Mouse (Mus musculus): ENCODE measurements around the gene Mier2.
A peak's percentile ranks its signal among the peaks of the same experiment; 100 is the strongest.

Mier2 gene

DNA sequence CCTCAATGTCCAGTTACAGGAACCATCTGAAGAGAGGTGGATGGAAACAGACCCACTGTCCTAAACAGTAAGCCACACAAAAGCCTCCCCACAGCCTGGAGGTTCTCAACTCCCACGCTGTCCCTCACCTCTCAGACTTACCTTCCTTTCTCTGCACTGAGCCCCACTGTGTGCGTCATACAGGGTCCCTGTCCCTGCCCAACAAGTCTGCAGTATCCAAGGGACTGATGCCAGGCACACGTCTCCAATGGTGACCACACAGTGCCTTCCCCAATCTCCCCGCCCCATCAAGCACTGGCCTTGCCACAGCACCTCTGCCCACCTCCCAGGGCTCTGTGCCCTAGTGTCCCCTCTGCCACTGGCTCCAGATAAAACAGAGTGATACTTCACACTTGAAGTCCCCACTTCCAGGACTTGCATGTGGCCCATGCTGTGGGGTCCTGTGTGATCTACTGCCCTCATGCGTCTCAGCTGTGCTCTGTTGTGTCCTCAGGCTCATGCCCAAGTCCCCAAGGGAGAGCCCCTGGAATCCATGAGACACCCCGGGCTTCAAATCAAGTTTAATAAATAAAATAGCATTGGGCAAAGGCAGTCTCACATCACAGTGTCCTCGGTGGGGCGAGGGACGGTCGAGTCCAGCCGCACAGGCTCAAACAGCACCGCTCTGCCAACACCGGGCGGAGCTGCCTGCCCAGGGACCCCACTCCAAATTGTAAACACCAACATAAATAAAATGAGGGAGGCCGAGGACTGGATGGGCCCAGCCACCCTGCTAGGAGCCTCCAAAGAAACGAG, 15.1 kb downstream of the Mier2 start:
- no peak for DNase-seq (ENCODE audit: low read depth)

GRCm38 (mm10) chr10:79538873-79539272, 16.1 kb downstream of the Mier2 start:
- DNase-seq (ENCODE audit: low read depth): peak; percentile 48

DNA sequence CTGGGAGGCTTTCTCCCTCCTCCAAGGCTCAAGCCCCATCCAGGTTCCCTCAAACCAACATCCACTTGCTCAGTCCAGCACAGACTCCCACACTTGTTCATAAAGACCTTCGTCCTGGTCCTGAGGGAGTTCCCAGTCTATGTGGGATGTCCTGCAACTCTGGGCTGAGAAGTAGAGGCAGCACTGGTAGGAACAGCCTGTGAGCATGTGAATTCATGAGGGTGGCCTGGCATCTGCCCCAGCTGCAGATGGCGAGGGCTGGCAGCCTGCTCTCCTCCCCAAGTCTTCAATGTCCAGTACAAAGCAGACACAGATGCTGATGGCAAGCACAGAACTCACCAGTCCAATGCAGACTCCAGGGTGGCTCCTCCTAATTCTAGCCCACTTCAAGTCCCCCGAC, 16.7 kb downstream of the Mier2 start:
- no peak for DNase-seq (ENCODE audit: low read depth)

DNA sequence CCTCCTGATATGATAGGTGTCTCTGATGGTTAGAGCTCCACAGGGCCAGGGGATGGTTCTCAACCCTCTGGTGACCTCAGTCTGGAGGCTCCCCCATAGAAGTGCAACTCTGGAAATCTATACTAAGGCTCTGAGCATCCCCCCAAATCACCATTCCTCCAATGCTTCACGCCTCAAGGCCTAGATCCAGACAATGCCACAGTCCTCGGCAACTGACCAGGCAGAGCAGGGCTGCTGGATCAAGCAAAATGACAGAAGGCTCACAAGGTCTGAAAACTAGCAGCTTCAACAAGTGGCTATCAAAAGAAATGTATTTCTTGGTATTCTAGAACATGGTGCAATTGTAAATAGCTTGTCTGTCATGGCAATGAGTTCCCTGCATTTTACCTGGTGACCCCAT, 17.2 kb downstream of the Mier2 start:
- no peak for DNase-seq (ENCODE audit: low read depth)

GRCm38 (mm10) chr10:79537271-79537670, 17.7 kb downstream of the Mier2 start:
- no peak for DNase-seq (ENCODE audit: low read depth)

- no peak for DNase-seq (ENCODE audit: low read depth)
These were observed 18.4 kb downstream of the Mier2 start for GRCm38 (mm10) chr10:79536461-79537080.

- DNase-seq (ENCODE audit: low read depth): no peak
These were observed 19.6 kb downstream of the Mier2 start for GRCm38 (mm10) chr10:79535431-79535830.

GRCm38 (mm10) chr10:79534426-79534825, 20.6 kb downstream of the Mier2 start:
- DNase-seq (ENCODE audit: low read depth): no peak

GRCm38 (mm10) chr10:79533126-79533911, 21.7 kb downstream of the Mier2 start, which contains the start of gene Plpp2:
Plpp2 (minus strand) TSS chr10:79533796.
- no peak for DNase-seq (ENCODE audit: low read depth)

DNA sequence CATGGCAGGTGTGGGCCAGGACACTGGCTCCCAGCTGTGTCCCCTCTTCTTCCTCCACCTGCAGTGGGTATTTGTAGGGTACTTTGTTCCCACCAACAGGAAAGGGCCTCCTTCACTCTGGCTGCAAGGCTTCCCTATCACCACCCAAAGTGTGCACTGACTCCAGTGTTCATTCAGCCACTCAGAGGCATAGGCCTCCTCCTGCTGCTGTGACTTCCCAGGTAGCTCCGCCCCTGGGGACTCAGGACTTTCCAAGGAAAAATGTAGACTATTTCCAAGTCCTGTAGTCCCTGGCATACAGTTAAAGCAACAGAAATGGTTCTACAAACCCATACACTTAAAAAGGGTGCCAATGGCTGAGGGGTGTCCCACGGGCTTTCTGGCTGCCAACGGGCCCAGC, 22.3 kb downstream of the Mier2 start:
- no peak for DNase-seq (ENCODE audit: low read depth)

DNA sequence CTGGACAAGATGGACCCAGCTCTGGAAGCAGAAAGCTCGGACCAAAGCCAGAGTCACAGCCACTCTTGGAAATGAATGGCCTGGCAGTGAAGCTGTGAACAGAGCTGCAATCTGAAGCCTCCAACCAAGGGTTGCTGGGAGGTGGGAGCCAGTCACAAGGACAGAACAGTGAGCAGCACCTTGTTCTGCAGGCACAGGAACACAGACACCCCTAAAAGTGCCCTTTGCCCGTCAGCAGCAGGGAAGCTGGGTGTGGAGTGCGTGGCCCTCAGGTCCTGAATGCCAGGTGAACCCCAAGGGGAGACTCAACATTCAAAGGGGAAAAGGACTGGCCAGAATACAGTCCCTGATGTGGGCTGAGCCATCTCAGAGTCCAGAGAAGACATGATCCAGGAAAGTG, 23.4 kb downstream of the Mier2 start:
- no peak for DNase-seq (ENCODE audit: low read depth)

DNA sequence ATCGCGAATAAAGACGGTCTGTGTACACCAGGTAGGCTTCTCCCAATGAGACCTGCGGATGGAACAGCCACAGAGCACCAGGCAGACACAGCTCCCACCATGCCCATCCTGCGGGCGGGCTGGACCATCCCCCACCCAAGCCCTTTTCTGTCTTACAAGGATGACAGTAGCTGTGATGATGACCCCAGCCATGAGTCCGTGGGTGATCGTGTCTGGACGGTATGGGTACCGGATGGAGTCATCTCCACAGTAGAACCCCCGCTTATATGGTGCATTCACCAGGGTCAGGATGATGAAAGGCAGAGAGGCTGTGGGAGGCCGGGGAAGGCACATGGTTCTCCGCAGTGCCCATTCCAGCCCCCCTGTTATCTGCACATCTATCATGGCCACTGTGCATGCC, 24.3 kb downstream of the Mier2 start:
- DNase-seq (ENCODE audit: low read depth): no peak

DNA sequence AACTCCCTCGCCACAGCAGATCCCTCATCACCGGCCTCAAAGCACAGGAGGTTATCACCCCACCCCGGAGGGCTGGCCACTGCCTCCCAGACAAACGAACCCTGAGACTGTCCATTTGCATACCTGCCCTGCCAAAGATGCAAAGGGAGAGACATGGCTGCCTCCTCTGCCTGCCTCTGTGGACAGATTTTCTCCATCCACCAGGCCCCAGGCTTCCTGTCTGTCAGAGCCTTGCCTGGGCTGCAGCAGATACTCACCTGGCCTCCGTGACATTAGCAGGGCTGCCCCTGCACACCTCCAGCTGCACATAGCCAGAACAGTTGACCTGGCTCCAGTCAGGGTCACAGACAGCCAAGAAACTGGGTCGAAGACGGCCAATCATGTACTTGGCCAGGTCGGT, 24.8 kb downstream of the Mier2 start:
- DNase-seq (ENCODE audit: low read depth): no peak

- no peak for DNase-seq (ENCODE audit: low read depth)
These were observed 26.9 kb downstream of the Mier2 start for GRCm38 (mm10) chr10:79528081-79528480.

DNA sequence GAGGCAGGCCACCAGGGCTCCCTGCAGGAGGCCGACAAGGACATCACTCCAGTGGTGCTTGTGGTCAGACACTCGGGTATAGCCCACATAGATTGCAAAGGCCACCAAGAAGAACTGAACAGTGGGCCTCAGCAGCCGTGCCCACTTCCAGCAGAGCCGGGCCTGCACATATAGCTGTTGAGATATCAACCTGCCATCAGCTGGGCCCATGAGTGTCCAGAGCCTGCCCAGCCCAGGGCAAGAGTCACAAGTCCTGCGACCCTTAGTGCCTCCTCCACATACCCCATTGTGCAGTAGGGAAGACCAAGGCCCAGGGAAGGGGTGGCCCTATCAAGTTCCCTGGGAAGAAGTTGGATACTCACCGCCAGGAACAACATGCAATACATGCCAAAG, 27.6 kb downstream of the Mier2 start:
- DNase-seq (ENCODE audit: low read depth): no peak

- DNase-seq (ENCODE audit: low read depth): no peak
These were observed 28.1 kb downstream of the Mier2 start for GRCm38 (mm10) chr10:79526661-79527452.

DNA sequence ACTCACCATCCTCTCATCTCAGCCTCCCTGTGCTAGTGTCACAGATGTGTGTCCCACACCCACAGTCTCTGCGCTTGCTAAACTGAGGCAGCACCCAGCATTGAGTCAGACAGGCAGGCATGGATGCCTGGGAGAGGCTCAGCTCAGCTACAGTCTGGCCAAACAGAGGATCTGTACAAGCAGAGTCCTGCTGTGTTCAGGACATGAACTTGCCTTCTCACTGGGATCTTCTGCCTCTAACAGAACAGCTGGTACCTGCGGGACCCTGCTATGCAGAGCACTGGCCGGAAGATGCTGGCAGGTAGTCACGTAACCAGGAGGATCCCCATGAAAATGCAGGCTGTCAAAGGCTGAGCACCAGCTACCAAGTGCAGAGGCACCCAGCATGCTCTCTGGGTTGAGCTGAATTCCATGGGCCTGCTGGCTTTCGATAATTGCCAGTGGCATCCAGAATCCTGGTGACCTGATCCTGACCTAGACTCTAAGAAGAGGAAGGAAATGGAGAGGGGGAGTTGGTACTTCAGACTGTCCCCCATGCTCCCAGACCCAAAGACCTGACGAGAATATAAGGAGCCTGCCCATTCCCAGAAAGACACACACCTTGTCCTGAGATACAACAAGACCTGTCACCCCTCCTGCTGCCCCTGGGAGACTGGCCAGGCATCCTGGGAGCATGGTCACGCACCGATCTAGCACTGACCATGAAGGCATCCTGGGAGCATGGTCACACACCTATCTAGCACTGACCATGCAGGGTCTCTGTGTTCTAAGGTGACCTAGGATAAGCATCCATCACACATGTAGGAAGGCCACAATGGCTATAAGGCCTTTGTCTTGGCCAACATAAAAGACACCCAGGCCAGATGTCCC, 29.3 kb downstream of the Mier2 start:
- no peak for DNase-seq (ENCODE audit: low read depth)

GRCm38 (mm10) chr10:79524433-79524832, 30.6 kb downstream of the Mier2 start:
- DNase-seq (ENCODE audit: low read depth): no peak

GRCm38 (mm10) chr10:79506709-79507108, 48.3 kb downstream of the Mier2 start:
- DNase-seq (ENCODE audit: low read depth): peak; percentile 13

DNA sequence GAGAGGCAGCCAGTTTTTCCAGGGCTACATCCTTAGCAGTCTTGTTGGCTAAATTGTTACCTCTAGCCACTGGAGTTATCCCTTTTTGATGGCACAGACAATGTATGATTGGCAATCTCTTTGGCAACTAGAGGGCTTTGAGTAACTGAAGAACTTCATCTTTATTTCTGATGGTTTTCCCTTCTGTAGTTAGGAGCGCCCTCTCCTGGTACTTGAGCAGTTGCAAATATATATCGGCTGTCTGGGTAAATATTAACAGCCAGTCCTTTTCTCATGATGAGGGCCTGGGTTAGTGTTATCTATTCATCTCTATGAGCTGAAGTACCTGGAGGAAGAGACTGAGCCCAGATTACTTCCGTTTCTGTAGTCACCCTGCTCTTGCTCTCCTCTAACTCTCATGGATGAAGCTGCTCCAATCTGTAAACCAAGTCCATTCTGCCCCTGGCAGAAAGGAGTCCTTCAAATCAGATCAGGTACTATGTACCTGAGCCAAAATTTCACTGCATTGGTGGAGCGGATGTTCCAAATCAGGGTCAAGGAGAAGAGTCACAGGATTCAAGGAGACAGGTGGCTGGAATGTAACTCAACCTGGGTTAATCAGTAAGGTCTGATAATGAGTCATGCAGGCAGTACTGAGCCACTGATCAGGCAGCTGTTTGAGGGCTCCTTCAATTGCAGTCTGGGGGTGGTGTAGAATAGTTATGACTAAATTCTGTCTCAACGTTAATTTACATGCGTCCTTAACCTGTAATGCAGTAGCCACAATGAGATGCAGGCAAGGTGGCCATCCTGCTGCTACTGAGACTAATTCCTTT, 52.0 kb downstream of the Mier2 start:
- peak; percentile 49 for DNase-seq (ENCODE audit: low read depth)

All from 416B (cell line).